Mouse (Mus musculus) Muller cell, postnatal 12 days (primary cell): Measurements from ENCODE around the gene Fgg.

Source experiments
- DNase-seq: peaks from one replicate; pipeline ENCODE4 v3.0.0-alpha.2; 2015; ENCODE audit errors: inconsistent ontology term

Gene Fgg

DNA sequence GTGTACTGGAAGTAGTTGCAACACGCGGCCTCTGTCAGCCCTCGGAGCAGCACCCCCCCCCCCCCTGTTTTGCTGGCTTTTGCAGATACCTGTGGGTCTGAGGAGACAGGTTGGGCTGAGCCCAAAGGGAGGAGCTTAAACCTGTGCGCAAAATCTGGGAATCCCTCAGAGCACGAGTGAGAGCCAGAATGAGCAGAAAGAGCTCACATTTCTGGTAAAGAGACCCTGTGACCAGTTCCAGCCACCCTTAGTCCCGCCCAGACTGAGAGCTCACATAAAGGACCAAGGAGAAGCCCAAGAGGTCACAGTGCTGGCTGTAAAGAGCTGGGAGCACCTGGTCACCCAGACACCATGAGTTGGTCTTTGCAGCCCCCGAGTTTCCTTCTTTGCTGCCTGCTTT, at the start of gene Fgg:
TSS of gene Fgg (plus strand) at position 168 of the 400 bp plus-strand sequence.
- no peak for DNase-seq

DNA sequence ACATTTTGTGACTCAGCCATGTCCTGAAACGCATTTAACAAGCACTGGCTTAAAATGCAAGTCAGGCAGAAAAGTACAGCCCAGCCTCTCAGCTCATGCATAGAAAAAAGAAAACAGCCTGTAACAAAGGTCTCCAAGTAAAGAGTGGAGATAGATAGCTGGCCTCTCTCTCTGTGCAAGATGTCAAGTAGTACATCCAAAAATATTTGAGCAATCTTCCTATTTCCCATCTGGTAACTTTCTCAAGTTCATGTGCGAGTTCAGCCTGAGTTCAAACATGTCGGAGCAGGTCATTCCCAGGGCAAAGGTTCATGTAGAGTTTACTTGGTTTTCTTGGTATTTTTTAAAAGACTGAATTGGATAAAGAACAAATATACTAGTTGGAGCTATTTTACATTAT, 36.5 kb upstream of the Fgg start:
- DNase-seq = no peak

DNA sequence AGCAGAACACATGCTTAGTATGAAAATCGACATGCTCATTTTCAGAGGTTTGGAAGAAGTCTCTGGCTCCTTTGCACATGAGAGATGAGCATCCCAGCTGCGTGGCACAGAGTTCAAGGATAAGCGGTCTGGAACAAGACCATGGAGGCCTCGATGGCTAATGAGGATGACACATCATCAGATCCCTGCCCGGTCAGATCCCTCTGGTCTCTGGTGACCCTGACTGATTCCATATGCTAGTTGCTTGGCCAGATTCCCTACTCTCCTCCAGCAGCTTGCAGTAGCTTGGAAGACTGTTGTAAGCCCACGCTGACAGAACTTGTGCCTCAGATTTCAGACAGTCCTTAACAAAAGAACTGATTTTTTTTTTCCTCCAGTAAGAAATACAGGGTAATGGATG, 26.7 kb upstream of the Fgg start:
- DNase-seq = peak; percentile 42

DNA sequence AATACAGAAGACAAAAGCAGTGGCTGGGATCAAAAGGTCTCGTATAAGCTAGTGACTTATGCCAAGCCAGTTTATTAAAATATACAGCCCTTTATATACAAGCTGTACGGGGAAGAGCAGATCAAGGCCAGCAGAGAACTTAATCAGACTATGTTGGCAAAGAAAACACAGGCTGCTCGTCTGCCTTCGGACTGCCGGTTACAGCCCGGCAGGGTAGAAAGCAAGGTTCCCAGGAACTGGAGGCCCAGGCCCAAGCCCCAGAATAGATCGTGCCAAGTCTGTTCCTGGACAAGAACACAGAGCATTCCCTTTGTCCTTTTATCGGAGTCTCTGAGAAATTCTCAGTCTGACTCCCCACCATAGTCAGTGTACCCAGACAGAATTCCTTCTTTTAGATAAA, 25.7 kb upstream of the Fgg start:
- no peak for DNase-seq

DNA sequence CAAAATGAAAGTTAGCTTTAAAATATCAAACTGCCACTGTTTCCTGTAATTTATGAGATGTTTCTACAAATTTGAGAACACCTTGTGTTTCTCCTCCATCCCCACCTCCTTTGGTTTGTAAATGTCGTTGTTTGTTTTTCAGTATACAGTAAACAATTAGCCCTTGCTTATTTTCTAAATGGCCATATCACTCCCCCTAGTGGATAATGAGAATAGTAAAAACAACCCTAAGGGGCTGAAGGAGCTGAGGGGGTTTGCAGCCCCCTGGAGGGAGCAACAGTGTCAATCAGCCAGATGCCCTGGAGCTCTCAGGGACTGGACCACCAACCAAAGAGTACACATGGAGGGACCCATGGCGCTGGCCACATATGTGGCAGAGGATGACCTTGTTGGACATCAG, 22.7 kb upstream of the Fgg start:
- no peak for DNase-seq

DNA sequence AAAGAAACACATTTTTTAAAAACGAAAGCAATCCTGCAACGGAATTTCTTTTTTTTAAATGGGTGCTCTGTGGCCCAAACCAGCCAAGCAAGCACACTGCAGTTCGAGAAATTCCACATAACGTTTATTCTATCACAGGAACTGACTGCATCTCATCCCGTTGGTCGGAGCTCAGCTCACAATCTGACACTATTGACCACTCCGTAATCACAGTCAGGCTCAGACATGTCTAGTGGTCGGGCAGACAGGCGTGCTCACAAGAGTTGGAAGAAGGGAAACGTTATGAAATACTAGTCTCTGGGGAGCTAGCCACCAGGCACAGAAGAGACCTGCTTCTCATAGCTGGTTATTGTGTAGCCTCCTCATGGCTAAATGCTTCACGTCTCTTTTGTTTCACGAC, 15.6 kb upstream of the Fgg start:
- no peak for DNase-seq

DNA sequence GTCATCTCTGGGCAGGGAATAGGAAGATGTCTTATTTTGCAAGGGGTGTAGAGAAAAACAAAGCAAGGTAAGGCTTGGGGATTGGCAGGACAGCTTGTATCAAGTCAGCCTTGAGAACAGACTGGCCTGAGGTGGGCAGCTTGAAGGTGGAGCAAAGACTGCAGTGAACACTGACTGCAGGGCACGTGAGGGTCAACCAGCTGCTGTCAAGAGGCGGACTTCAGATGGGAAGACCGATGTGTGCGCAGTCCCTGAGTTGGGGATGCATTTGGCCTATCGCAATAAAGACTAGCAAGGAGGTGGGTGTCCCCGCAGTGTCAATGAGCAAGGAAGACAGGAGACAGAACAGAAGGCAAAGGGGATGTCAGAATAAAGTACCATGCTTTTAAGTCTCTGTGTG, 14.6 kb upstream of the Fgg start:
- DNase-seq = no peak

DNA sequence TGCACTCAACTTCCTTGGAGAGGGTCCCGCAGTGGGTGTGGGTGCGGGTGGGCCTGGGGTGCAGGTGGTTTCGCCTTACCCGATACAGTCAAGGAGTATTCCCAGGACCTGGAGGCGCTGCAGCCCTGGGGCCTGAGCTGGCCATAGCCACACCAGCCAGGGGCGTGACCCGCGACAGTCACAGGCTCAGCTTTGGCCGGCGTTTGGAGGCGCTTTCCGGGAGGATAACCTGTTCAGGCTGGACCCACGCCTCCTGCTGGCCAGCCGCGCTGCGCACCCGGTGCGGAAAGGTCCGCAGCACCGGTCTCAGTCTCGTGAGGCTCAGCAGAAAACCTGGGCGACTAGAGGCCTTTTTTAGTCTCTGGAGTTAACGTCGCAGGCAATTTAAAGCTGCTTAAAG, 12.2 kb upstream of the Fgg start:
- peak; percentile 65 for DNase-seq

DNA sequence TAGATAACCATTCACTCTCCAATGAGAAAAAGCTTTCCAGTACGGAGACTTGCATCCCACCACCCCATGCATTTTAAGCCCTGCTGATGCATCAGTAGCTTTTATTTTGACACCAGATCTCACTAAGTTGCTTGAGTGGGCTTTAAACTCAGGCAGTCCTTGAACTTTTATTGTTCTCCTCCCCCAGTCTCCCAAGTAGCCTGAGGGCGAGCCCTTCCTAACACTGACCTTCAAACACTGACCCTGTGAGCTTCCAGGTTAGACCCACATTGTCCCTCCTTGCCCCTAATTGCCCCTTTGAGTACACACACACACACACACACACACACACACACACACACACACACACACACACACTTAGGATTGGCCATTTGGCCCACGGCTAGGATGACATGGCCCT, 10.9 kb upstream of the Fgg start:
- no peak for DNase-seq

DNA sequence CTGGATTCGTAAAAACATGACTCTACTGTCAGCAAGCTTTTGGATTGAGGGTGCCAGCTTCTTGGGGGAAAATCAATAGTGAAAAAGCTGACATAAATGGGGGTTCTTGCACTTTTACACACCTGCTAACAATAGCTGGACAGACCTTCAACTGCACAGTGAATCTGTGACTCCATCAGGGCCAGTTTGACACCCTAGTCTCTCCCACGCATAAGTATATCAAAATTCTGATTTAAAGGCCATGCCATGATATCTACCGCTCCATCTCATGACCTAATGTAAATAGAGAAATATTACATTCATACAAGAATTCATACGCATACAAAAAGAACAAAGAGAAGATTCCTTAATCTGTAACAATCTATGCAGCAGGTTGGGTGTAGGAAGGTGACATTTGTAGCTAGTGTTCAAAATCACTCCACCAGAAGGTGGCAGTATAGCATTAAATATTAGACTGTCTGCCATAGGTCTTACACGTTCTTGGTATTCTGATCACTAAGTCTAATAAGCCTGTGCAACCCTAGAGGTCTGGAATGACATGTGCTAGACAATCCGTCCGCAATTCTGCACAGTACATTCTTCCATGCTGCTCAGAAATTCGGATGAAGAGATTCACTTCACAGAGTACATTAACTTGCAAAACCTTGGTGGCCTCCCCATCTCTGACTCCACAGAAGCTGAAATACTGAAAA, 8.6 kb upstream of the Fgg start:
- DNase-seq = peak; percentile 58

DNA sequence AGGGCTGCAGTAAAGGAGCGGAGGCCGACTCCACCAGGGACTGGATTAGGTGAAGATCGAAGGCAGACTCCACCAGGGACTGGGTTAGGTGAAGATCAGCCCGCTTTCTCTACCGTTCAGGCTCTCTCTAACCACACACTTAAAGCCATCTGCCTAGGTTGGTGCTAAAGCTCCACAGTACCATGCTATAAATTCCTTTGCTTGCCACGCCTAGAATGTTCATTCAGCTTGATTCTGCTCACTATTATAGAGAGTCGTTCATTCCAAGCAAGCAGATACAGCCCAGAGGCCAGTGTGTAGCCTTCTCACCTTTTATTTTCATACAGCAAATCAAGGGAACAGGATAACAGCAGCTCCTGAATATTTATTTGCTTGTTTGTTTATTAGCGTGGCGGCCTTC, 7.5 kb upstream of the Fgg start:
- DNase-seq = no peak

DNA sequence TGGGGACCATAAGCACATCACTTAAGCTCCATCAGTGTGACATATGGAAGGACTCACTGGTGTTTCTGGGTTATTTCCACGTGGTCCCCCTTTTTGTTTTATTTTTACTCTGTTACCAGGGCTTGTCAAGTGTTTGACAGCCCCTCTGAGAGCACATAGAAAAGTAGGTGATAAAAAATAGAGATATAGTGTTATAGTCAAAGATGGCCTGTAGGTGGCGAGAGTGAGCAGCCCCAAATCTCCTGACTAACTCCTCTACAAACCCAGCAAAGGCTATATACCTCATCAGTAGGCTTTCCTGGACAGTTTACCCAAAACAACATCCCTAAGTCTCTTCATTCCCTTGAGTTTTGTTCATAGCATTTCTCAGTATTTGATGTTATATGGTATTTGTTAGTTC, 5.3 kb upstream of the Fgg start:
- peak; percentile 21 for DNase-seq

DNA sequence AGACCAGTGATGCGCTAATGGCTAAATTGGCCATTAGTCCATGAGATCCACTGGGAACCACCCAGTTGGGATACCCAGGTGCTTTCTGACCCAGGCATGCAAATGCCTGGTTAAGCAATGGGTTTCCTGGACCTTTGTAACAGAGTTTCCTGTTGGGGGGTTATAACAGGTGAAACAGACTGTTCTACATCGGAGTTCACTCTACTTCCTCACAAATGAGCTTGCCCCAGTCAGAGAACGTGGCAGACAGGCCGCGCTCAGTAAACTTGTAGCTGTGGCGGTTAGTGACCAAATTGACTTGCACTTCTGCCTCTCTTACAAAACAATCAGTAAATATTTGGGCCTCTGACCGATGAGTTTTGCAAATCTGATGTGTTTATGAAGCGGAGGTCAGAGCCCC, 4.5 kb upstream of the Fgg start:
- DNase-seq = no peak

DNA sequence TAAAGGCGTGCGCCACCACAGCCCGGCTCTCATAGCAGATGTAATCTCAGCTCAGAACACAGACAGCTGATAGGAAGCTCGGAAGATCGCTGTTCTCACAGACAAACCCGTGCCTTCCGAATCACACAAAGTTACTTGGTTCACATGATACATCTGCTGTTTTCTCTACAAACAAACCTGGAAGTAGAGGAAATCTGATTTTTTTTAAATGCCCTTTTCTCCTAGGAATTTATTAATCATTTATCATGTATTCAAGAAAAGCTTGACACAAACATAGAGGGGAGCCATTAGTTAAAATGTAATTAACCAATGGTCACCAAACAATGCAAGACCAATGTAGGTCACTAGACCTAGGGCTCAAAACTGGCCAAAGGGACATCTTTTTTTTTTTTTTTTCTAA, 2.7 kb upstream of the Fgg start:
- DNase-seq = no peak

DNA sequence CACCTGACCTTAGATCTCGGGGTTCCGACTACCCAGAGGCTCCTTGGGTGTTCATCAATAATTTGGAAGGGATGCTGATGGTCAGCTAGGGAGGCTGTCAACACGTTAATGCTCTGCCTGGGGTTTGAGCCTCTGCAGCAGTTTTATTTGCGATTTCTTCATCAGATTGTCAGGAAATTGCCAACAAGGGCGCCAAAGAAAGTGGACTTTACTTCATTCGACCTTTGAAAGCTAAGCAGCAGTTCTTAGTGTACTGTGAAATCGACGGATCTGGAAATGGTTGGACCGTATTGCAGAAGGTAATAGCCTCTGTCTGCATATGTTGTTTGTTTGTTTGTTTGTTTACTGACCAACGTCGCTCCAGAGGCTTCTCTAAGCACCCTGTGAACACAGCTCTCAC, 2.8 kb downstream of the Fgg start:
- no peak for DNase-seq

DNA sequence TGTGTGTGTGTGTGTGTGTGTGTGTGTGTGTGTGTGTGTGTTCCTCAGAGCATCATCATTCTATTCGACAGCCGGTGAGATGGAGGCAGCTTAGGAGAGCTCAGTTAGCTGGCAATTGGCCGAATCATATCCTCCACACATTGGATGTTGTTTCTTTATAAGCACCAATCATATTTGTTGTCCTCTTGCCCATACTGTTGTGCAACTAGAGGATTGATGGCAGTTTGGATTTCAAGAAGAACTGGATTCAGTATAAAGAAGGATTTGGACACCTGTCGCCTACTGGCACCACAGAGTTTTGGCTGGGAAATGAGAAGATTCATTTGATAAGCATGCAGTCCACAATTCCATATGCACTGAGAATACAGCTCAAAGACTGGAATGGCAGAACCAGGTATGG, 3.6 kb downstream of the Fgg start:
- DNase-seq = no peak

DNA sequence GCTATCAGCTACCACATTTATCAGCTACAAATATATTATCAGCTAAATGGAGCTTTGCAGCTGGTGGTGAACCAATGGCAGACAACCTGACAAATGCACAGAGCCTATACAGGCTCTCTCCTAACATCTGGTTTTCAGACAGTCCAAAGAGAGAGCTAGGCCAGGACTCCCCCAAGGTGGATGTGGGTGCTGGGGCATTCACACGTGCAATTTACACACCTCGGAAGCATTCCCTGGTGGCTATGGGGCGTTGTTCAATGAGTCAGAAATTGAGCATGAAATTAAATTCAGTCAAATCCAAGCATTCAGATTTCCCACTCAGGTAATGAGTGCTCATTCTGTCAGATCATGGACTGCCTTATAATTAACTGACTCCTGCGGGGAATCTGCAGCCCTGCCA, 4.0 kb downstream of the Fgg start:
- DNase-seq = no peak

DNA sequence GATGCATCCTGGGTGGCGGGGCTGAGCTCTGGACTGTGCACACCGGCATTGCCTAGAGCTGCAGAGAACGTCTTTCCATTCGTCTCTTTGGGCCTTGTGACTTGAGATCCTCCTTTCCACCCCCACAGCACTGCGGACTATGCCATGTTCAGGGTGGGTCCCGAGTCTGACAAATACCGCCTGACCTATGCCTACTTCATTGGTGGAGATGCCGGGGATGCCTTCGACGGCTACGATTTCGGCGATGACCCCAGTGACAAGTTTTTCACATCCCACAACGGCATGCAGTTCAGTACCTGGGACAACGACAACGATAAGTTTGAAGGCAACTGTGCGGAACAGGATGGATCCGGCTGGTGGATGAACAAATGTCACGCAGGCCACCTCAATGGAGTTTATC, 5.1 kb downstream of the Fgg start:
- DNase-seq = no peak

DNA sequence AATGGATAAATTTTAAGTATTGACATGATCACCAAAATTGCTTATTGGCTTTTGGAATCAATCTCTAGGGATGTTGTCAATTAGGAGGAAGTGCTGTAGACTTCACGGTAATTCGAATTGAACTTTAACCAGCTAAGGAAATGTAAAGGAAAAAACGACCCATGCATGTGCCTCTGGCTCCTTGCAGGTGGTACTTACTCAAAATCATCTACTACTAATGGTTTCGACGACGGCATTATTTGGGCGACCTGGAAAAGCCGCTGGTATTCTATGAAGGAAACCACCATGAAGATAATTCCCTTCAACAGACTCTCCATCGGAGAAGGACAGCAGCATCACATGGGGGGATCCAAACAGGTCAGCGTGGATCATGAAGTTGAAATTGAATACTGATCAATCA, 6.4 kb downstream of the Fgg start:
- no peak for DNase-seq

DNA sequence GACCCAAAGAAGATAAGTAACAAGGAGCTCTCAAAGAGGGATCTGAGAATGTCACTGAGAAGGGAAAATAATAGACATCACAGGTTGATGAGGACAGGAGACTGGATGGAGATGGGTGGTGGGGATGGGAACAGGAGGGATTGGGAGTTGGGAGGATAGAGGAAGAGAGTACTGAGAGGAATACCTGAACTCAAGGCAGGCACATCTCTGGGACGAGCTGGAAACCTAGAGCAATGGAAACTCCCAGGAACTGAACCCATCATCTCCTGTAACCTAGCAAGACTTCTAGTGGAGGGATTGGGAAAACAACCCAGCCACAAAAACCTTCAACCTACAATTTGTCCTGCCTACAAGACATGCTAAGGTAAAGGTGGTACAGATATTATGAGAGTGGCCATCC, 8.7 kb downstream of the Fgg start:
- no peak for DNase-seq

DNA sequence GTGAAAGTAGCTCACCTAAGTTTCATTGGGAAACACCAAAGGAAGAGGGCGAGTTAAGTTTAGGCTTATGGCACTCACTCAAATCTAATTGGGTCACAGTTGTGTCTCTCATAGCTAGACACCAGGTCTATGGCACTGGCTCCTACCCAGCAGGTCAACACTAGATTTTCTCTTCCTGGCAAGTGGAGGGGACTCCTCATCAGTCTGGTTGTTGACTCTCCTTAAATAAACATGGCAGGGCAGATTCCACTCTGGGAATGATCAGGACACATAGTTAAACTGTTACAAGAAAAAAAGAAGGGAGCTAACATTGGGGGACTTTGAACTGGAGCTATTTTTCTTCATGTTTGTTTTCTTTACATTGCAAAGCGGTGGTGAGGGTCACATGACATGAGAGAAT, 12.9 kb downstream of the Fgg start:
- no peak for DNase-seq

DNA sequence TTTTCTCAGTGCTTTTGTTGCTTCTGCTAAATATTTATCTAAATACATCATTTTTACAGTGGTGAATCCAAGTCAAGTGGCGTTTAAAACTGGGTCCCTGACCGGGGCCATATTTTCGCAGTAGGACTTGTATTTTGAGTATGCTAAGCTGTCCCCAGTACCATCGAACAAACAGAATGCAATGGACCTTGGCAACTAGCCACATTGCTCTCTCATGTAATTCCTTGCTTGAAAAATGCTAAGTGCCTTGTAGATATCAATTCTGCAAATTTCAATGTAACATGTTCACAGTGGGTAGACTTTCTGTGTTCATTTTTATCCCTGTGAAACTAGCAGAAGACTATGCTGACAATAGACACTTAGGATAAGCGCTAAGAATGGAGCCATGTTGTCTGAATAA, 13.7 kb downstream of the Fgg start:
- DNase-seq = no peak

DNA sequence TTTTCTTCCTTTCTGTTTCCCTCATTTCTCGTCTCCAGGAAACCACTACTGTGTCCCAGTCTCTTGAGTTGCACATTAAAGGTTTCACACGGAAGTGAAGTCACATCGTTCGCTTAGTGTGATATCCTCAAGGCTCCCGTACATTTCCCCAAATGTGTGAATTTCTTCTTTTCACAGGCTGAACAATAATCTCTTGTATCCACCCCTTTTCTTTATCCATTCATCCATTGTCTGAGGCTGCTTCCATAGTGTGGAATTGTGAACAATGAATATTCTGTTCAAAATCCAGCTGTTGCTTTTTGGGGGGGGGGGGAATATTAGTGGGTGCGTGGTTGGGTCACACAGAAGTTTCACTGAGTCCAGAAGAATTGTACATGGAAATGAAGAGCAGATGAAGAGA, 17.5 kb downstream of the Fgg start:
- DNase-seq = no peak

DNA sequence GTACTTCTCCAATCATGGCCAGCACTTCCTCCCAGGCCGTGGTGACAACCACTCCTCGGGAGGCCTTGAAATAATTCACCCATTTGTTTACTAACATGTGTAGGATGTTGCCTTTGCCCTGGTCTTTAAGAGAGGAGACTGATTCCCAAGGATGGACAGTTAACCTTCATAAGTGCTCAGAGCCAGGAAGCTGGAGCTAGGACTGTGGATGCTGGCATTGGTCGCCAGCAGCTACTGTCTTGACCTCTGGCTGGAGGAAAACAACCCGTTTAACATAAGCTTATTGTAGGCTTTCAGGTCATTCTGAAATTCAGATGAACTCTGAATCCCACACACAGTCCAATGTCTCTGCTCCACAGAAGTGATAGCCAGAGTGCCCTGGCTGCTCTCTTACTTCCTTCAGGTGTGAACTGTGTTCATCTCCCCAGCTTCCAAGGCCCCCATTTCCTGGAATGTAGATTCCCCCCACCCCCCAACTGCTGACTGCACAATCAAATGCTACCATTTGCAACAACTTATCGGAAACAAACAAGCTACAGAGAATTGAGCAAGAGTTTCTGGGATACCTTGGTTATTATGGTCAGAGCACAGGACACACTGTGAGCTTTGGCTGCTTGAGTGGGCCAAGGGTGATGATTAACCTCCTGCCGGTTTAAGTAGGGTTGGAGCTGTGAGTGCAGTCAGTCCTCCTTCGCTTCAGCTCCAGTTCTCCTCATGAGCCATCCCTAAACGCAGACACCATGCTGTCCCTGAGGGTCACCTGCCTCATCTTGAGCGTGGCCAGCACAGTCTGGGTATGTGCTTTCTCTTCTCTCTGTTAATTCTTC, 18.2 kb downstream of the Fgg start, which contains the start of gene Fga:
TSS of gene Fga (plus strand) at position 602 of the 827 bp plus-strand sequence.
- no peak for DNase-seq
